Mouse (Mus musculus) liver, postnatal 0 days (tissue): Measurements from ENCODE around the gene Gm28048. TPM values are rescaled to one million over a fixed set of nuclear protein-coding genes. Genes with fewer than 3 reads are reported as not detected.

ENCODE experiments used
- ATAC-seq: fragments of 200-750 bp; cut with Nextera tagmentation; 2 replicates; pipeline ENCODE4 v1.8.0; 2017; ENCODE audit warnings: mild to moderate bottlenecking, moderate library complexity
- DNase-seq: peaks from one replicate; pipeline ENCODE4 v3.0.0-alpha.2; 2016
- H3K27ac ChIP-seq: fragments of 300-500 bp; sonication (generic); 2 replicates; pipeline ENCODE4 v1.5.1; 2014; ENCODE audit warnings: antibody characterized with exemption, moderate library complexity, mild to moderate bottlenecking, low read depth
- H3K27me3 ChIP-seq: fragments of 300-500 bp; sonication (generic); 2 replicates; pipeline ENCODE4 v1.6.1; 2014; ENCODE audit warnings: low read length, control low read depth, mixed read lengths; ENCODE audit not compliant: insufficient read depth
- H3K36me3 ChIP-seq: fragments of 300-500 bp; sonication (generic); replicated peaks from 2 replicates; pipeline ENCODE4 v1.6.1; 2014; ENCODE audit warnings: mild to moderate bottlenecking, control low read depth, low read length, moderate library complexity, mixed read lengths; ENCODE audit not compliant: insufficient read depth
- H3K4me1 ChIP-seq: fragments of 300-500 bp; sonication (generic); 2 replicates; pipeline ENCODE4 v1.6.1; 2014; ENCODE audit warnings: antibody characterized with exemption, mild to moderate bottlenecking, control low read depth; ENCODE audit not compliant: insufficient read depth
- H3K4me2 ChIP-seq: fragments of 300-500 bp; sonication (generic); 2 replicates; pipeline ENCODE4 v1.6.1; 2014; ENCODE audit warnings: low read depth, mild to moderate bottlenecking, low read length, moderate library complexity, mixed read lengths
- H3K4me3 ChIP-seq: fragments of 300-500 bp; sonication (generic); 2 replicates; pipeline ENCODE4 v1.5.1; 2014; ENCODE audit warnings: low read depth, low read length
- H3K9ac ChIP-seq: fragments of 300-500 bp; sonication (generic); replicated peaks from 2 replicates; pipeline ENCODE4 v1.6.1; 2014; ENCODE audit warnings: mild to moderate bottlenecking, moderate library complexity
- H3K9me3 ChIP-seq: fragments of 300-500 bp; sonication (generic); 2 replicates; pipeline ENCODE4 v1.6.1; 2016; ENCODE audit warnings: mild to moderate bottlenecking, control low read depth, low read length, mixed read lengths
- CTCF ChIP-seq: sonication (generic); IDR thresholded peaks from 2 replicates; pipeline ENCODE4 v1.5.1; 2016; ENCODE audit warnings: antibody characterized with exemption, low read depth
- EP300 ChIP-seq: IDR thresholded peaks from 2 replicates; pipeline ENCODE4 v1.6.1; 2016; ENCODE audit warnings: antibody characterized with exemption, low read depth, mild to moderate bottlenecking
- WGBS: fragments of 180-500 bp; shearing (Covaris S2); extraction: QIAGEN DNeasy Blood & Tissue Kit; methylation state at CpG from one replicate; pipeline ENCODE4 v1.1.7; 2014; ENCODE audit not compliant: insufficient replicate concordance; 5-methylcytosine and 5-hydroxymethylcytosine counted together
- polyA plus RNA-seq: library from polyadenylated mRNA; unstranded; fragments of >200 nt; fragmentation: Nextera tagmentation; extraction: Ambion mirVana; gene quantifications from 2 replicates; pipeline ENCODE4 v1.2.1, GENCODE M21; 2015

Gene Gm28048
- polyA plus RNA-seq, 1 experiment from 2014 or later = 11.7 TPM

- H3K4me1 ChIP-seq = peaks cover 6% of the 10 kb centered on the region
- no peaks in the 10 kb centered on the region for H3K27me3 ChIP-seq
- H3K27ac ChIP-seq = peak overlapping the region; percentile 75
- peak overlapping the region; percentile 54 for H3K4me3 ChIP-seq
- peak overlapping the region; percentile 77 for H3K9ac ChIP-seq
- TF ChIP-seq EP300 = no peak
- peak; percentile 52 for TF ChIP-seq CTCF
- DNase-seq (peak; percentile 87), ATAC-seq (peak; percentile 86)
- peak overlapping the region; percentile 97 for H3K4me2 ChIP-seq
- under 1% methylated on average over 40 of the region's 40 CpGs for WGBS
- no peaks in the 10 kb centered on the region for H3K9me3 ChIP-seq
- peaks cover 12% of the 10 kb centered on the region for H3K36me3 ChIP-seq
Observed at GRCm38 (mm10) chr11:23008181-23008823, 26.4 kb upstream of the Gm28048 start.

GRCm38 (mm10) chr11:23007481-23008180 lies 25.7 kb upstream of the Gm28048 start, which contains the start of gene Fam161a:
TSS of gene Fam161a (plus strand) at chr11:23007531.
- Histone ChIP-seq H3K4me2 (peak within 1 kb of the TSS; percentile 97), H3K36me3 (peaks cover 16% of the 10 kb centered on the region), H3K4me1 (peaks cover 6% of the 10 kb centered on the region), H3K9ac (peak within 1 kb of the TSS; percentile 77), H3K9me3 (no peaks in the 10 kb centered on the region), H3K27me3 (no peaks in the 10 kb centered on the region), H3K27ac (peak within 1 kb of the TSS; percentile 75), H3K4me3 (peak within 1 kb of the TSS; percentile 54)
- TF ChIP-seq EP300 (no peak), CTCF (no peak)
- ATAC-seq (peak; percentile 94), DNase-seq (peak; percentile 68)
- WGBS = 1% methylated on average over 22 of the region's 22 CpGs

GRCm38 (mm10) chr11:23007166-23007480 lies 25.2 kb upstream of the Gm28048 start:
- Histone ChIP-seq H3K27ac (peak overlapping the region; percentile 73), H3K9ac (peak overlapping the region; percentile 56)

GRCm38 (mm10) chr11:23005276-23005675 lies 23.4 kb upstream of the Gm28048 start:
- DNase-seq = no peak
- Histone ChIP-seq H3K4me1 (peaks cover 6% of the 10 kb centered on the region), H3K27me3 (no peaks in the 10 kb centered on the region), H3K9me3 (no peaks in the 10 kb centered on the region), H3K27ac (no peak overlapping the region), H3K9ac (no peak overlapping the region), H3K36me3 (peaks cover 36% of the 10 kb centered on the region), H3K4me2 (no peak overlapping the region), H3K4me3 (no peak overlapping the region)
- no peak for TF ChIP-seq CTCF
- TF ChIP-seq EP300 = no peak
- ATAC-seq = no peak
- WGBS = 79% methylated on average over 1 of the region's 1 CpGs

More at GRCm38 (mm10) chr11:23007166-23007480, 25.2 kb upstream of the Gm28048 start:
- peak; percentile 22 for ATAC-seq
- no peak for TF ChIP-seq CTCF
- no peak for TF ChIP-seq EP300
- Histone ChIP-seq H3K4me3 (peak overlapping the region; percentile 54), H3K27me3 (no peaks in the 10 kb centered on the region), H3K4me1 (peaks cover 6% of the 10 kb centered on the region), H3K9me3 (no peaks in the 10 kb centered on the region), H3K4me2 (peak overlapping the region; percentile 97), H3K36me3 (peaks cover 21% of the 10 kb centered on the region)
- no peak for DNase-seq
- 5% methylated on average over 6 of the region's 6 CpGs for WGBS

- Histone ChIP-seq H3K27ac (no peak overlapping the region), H3K4me2 (peak overlapping the region; percentile 28; the same call in 1 of the 2 replicates), H3K4me1 (no peaks in the 10 kb centered on the region), H3K9ac (no peak overlapping the region), H3K9me3 (no peaks in the 10 kb centered on the region), H3K4me3 (no peak overlapping the region), H3K36me3 (peaks cover 82% of the 10 kb centered on the region), H3K27me3 (no peaks in the 10 kb centered on the region)
- WGBS = 59% methylated on average over 1 of the region's 1 CpGs
- TF ChIP-seq EP300 (no peak), CTCF (no peak)
- ATAC-seq (peak; percentile 80), DNase-seq (no peak)
Observed at GRCm38 (mm10) chr11:22998308-22998707, 16.4 kb upstream of the Gm28048 start.

GRCm38 (mm10) chr11:22995461-22995860 lies 13.6 kb upstream of the Gm28048 start:
- DNase-seq (no peak), ATAC-seq (no peak)
- Histone ChIP-seq H3K27ac (no peak overlapping the region), H3K27me3 (no peaks in the 10 kb centered on the region), H3K9me3 (no peaks in the 10 kb centered on the region), H3K4me1 (peaks cover 8% of the 10 kb centered on the region), H3K4me3 (no peak overlapping the region), H3K4me2 (no peak overlapping the region), H3K36me3 (peaks cover 59% of the 10 kb centered on the region), H3K9ac (no peak overlapping the region)
- WGBS = 90% methylated on average over 4 of the region's 4 CpGs
- TF ChIP-seq CTCF (no peak), EP300 (no peak)
